Mouse (Mus musculus) stomach, postnatal 0 days (tissue): ENCODE measurements around the gene Wwox.

Experiments used
- CTCF ChIP-seq: IDR thresholded peaks from 2 replicates; pipeline ENCODE4 v1.5.1; 2016; ENCODE audit warnings: antibody characterized with exemption, low read depth, mild to moderate bottlenecking, moderate library complexity
- EP300 ChIP-seq: optimal IDR thresholded peaks from 2 replicates; pipeline ENCODE3; 2016; ENCODE audit warnings: antibody characterized with exemption

DNA sequence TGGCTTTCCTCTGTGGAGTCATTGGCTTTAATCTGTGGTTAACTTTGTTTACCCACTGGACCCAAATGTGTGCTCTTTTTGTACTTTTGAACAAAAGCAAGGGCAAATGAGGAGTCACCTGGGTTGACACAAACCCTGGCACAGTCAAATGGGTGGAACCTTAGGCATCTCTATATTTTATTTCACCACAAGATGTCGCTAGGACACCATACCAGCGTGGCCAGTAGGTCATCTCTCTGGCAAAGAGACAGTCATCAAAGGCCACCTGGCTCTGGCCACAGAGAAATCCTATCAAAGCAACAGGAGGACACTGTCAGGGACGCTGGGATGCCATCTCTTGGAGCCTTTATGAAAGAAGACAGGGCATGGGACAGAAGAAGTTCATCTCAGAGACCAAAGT, 101.7 kb downstream of the Wwox start:
- peak; percentile 94 for TF ChIP-seq CTCF
- TF ChIP-seq EP300 = no peak
